Mouse (Mus musculus): Measurements from ENCODE around the gene Dph7.

DNA sequence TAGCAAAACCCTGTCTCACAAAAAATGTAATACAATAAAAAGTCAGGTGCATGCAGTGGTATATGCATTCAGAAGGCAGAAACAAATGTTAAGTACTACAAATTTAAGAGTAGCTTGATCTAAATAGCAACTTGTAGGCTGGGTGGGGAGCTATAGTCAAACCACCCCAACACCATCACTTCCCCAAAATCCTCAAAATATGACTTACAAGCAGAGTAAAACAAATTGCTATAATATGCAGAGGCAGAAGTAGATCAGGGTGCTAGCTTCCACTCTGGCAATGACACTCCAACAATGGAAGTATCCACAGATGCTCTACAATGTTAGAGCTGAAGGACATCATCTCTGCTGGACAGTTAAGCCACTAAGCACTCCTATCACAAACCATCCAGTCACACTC lies 49.6 kb upstream of the Dph7 start:
- TF ChIP-seq CTCF (IDR thresholded peaks at IDR 0.05; ENCODE audit: borderline replicate concordance, control insufficient read depth, extremely low read depth, insufficient read depth, low read length, poor library complexity) (no peak), POLR2A (IDR thresholded peaks at IDR 0.05; ENCODE audit: control insufficient read depth, extremely low read depth, insufficient read depth, low read length, poor library complexity) (no peak)

Measured in thymus, adult 2 months (tissue).